Mouse (Mus musculus) liver, embryonic 16.5 days (tissue): ENCODE results near the gene Lgi4. TPM values are rescaled to one million over a fixed set of nuclear protein-coding genes. Genes with fewer than 3 reads are reported as not detected.

ENCODE experiments used
- microRNA-seq: library from miRNA; unstranded; fragments of <30 nt; microRNA quantifications from one replicate; pipeline ENCODE4, GENCODE M21; 2016
- polyA plus RNA-seq: library from polyadenylated mRNA; unstranded; fragments of >200 nt; fragmentation: Nextera tagmentation; extraction: Ambion mirVana; gene quantifications from 2 replicates; pipeline ENCODE4 v1.2.1, GENCODE M21; 2015

The Lgi4 gene
- polyA plus RNA-seq, 1 experiment from 2014 or later = 0.02 TPM

Small RNA genes lying within 50 kb of the gene (microRNA-seq; reads per million reads assigned to microRNA genes)
- gene Mir7050 = not detected

Other genes with a start within 250 kb of the Lgi4 start
- 0.90 and 1.1 TPM in 2 replicates for gene Ffar2, start 235.6 kb upstream of the Lgi4 start, polyA plus RNA-seq
- not detected in 2 replicates for gene Ffar3, start 203.2 kb upstream of the Lgi4 start, polyA plus RNA-seq
- not detected in 2 replicates for gene Ffar1, start 197.8 kb upstream of the Lgi4 start, polyA plus RNA-seq
- gene Cd22, start 179.0 kb upstream of the Lgi4 start, polyA plus RNA-seq = 0.74 and 1.4 TPM in 2 replicates
- 0.16 and 0.27 TPM in 2 replicates for gene Mag, start 144.5 kb upstream of the Lgi4 start, polyA plus RNA-seq
- gene Hamp2, start 134.7 kb upstream of the Lgi4 start, polyA plus RNA-seq = not detected in 2 replicates
- gene Hamp, start 115.3 kb upstream of the Lgi4 start, polyA plus RNA-seq = 10.4 and 17.5 TPM in 2 replicates
- 7.9 and 9.0 TPM in 2 replicates for gene Usf2, start 102.5 kb upstream of the Lgi4 start, polyA plus RNA-seq
- 30.5 and 31.8 TPM in 2 replicates for gene Lsr, start 85.9 kb upstream of the Lgi4 start, polyA plus RNA-seq
- gene Fam187b, start 85.6 kb upstream of the Lgi4 start, polyA plus RNA-seq = 3.2 and 3.8 TPM in 2 replicates
- gene Fxyd5, start 16.9 kb upstream of the Lgi4 start, polyA plus RNA-seq = 19.9 and 22.4 TPM in 2 replicates
- gene Fxyd7, start 7.9 kb upstream of the Lgi4 start, polyA plus RNA-seq = 0.15 and 0.65 TPM in 2 replicates
- 120 and 130 TPM in 2 replicates for gene Fxyd1, start 2.1 kb upstream of the Lgi4 start, polyA plus RNA-seq
- 0.51 and 1.1 TPM in 2 replicates for gene Fxyd3, start 17.4 kb downstream of the Lgi4 start, polyA plus RNA-seq
- 129 and 145 TPM in 2 replicates for gene Hpn, start 55.9 kb downstream of the Lgi4 start, polyA plus RNA-seq
- 0.75 and 0.76 TPM in 2 replicates for gene Scn1b, start 67.7 kb downstream of the Lgi4 start, polyA plus RNA-seq
- gene Gramd1a, start 96.6 kb downstream of the Lgi4 start, polyA plus RNA-seq = 10.2 and 11.6 TPM in 2 replicates
- not detected in 2 replicates for gene Scgb2b2, start 231.2 kb downstream of the Lgi4 start, polyA plus RNA-seq
- gene Scgb1b2, start 232.5 kb downstream of the Lgi4 start, polyA plus RNA-seq = not detected in 2 replicates